In genomic region chr11:75650311-75650710, GRCm38 (mm10) we compare ENCODE assay signal across 8 mouse cellular contexts. TPM values are rescaled to one million over a fixed set of nuclear protein-coding genes. Genes with fewer than 3 reads are reported as not detected.
A peak's percentile ranks its signal among the peaks of the same experiment; 100 is the strongest.
DNase-seq lines count a peak whose midpoint lies in the region; ATAC-seq and TF ChIP-seq lines count a peak whose summit lies in the region.

Gene Myo1c, plus strand, starts transcription at chr11:75650504.

- peak within 1 kb of the TSS; percentile 99 for H3K4me2 ChIP-seq in liver, embryonic 12.5 days
- H3K4me2 ChIP-seq in stomach, embryonic 15.5 days = peak within 1 kb of the TSS; percentile 90

- H3K4me3 ChIP-seq in lung, adult 2 months (replicated peaks; ENCODE audit: extremely low read depth, low read depth, low read length) = peak within 1 kb of the TSS; percentile 92
- peak within 1 kb of the TSS; percentile 98 for H3K4me3 ChIP-seq in brown adipose tissue, adult 24 weeks (ENCODE audit: insufficient read depth, low read depth, low read length)
- H3K4me3 ChIP-seq in heart, adult 2 months = peak within 1 kb of the TSS; percentile 69
- H3K4me3 ChIP-seq in liver, embryonic 12.5 days = peak within 1 kb of the TSS; percentile 72
- peak within 1 kb of the TSS; percentile 75 for H3K4me3 ChIP-seq in stomach, embryonic 15.5 days (replicated peaks)

- TF ChIP-seq EP300 in heart, adult 2 months (IDR thresholded peaks at IDR 0.05; ENCODE audit: insufficient read depth, low read depth, low read length) = peak; percentile 91

- ATAC-seq in liver, embryonic 12.5 days = no peak
- ATAC-seq in stomach, embryonic 15.5 days (ENCODE audit: insufficient read depth, low FRiP score, low read depth) = no peak

- peak within 1 kb of the TSS; percentile 100 for H3K27ac ChIP-seq in brown adipose tissue, adult 24 weeks (replicated peaks; ENCODE audit: low read depth, low read length)
- peak within 1 kb of the TSS; percentile 98 for H3K27ac ChIP-seq in heart, adult 2 months
- H3K27ac ChIP-seq in liver, embryonic 12.5 days = peak within 1 kb of the TSS; percentile 87
- H3K27ac ChIP-seq in stomach, embryonic 15.5 days = peak within 1 kb of the TSS; percentile 95

- intact Hi-C loops in heart, adult 2 months (cut with DNase I) = no loop called here

- WGBS in lung, adult 2 months = 62% methylated on average over 7 of the region's 7 CpGs
- 31% methylated on average over 7 of the region's 7 CpGs for WGBS in heart, adult 2 months
- 48% methylated on average over 7 of the region's 7 CpGs for WGBS in liver, embryonic 12.5 days (ENCODE audit: insufficient replicate concordance)
- 79% methylated on average over 7 of the region's 7 CpGs for WGBS in stomach, embryonic 15.5 days

- H3K9ac ChIP-seq in heart, adult 2 months (ENCODE audit: low read depth, low read length) = peak within 1 kb of the TSS; percentile 98
- peak within 1 kb of the TSS; percentile 82 for H3K9ac ChIP-seq in liver, embryonic 12.5 days
- H3K9ac ChIP-seq in stomach, embryonic 15.5 days = peak within 1 kb of the TSS; percentile 72; the same call in 1 of the 2 replicates

- no peak for DNase-seq in lung, adult 2 months
- DNase-seq in lung, postnatal 10 days = no peak
- DNase-seq in heart, adult 2 months = peak; percentile 83 to 85
- peak; percentile 61 for DNase-seq in kidney, adult 18-20 months
- DNase-seq in frontal cortex, postnatal 14 days (ENCODE audit: low spot score in 2 of 2) = no peak

- no peaks in the 10 kb centered on the region for H3K79me2 ChIP-seq in heart, adult 2 months (replicated peaks; ENCODE audit: control insufficient read depth, insufficient read depth, low read length)

- H3K27me3 ChIP-seq in heart, adult 2 months (ENCODE audit: control insufficient read depth, insufficient read depth, low read length) = no peaks in the 10 kb centered on the region
- H3K27me3 ChIP-seq in liver, embryonic 12.5 days (replicated peaks) = no peaks in the 10 kb centered on the region
- H3K27me3 ChIP-seq in stomach, embryonic 15.5 days (replicated peaks) = no peaks in the 10 kb centered on the region

- 0 out of 2 replicates have a peak, but pooled peaks have one; percentile 39 for TF ChIP-seq POLR2A in lung, adult 2 months (IDR thresholded peaks at IDR 0.05; ENCODE audit: borderline replicate concordance, extremely low read depth, low read depth, low read length)
- peak; percentile 95 for TF ChIP-seq POLR2A in heart, adult 2 months (IDR thresholded peaks at IDR 0.05; ENCODE audit: insufficient read depth, low read depth, low read length)

- no peak for TF ChIP-seq CTCF in lung, adult 2 months (IDR thresholded peaks at IDR 0.05; ENCODE audit: insufficient read depth, low read length)
- no peak for TF ChIP-seq CTCF in heart, adult 2 months (IDR thresholded peaks at IDR 0.05)

- no peaks in the 10 kb centered on the region for H3K9me3 ChIP-seq in liver, embryonic 12.5 days (replicated peaks)
- no peaks in the 10 kb centered on the region for H3K9me3 ChIP-seq in stomach, embryonic 15.5 days

- peaks cover 43% of the 10 kb centered on the region for H3K4me1 ChIP-seq in lung, adult 2 months (ENCODE audit: control insufficient read depth, insufficient read depth, low read length)
- H3K4me1 ChIP-seq in brown adipose tissue, adult 24 weeks (ENCODE audit: control insufficient read depth, insufficient read depth, insufficient read length, low read length) = peaks cover 33% of the 10 kb centered on the region
- H3K4me1 ChIP-seq in heart, adult 2 months (ENCODE audit: control insufficient read depth, insufficient read depth, low read length) = peaks cover 36% of the 10 kb centered on the region
- peaks cover 61% of the 10 kb centered on the region for H3K4me1 ChIP-seq in liver, embryonic 12.5 days
- H3K4me1 ChIP-seq in stomach, embryonic 15.5 days = peaks cover 35% of the 10 kb centered on the region

- peaks cover 2% of the 10 kb centered on the region; the same call in 1 of the 2 replicates for H3K36me3 ChIP-seq in heart, adult 2 months (ENCODE audit: control insufficient read depth, insufficient read depth, low read length)
- H3K36me3 ChIP-seq in liver, embryonic 12.5 days = peaks cover 7% of the 10 kb centered on the region; the same call in 1 of the 2 replicates
- no peaks in the 10 kb centered on the region for H3K36me3 ChIP-seq in stomach, embryonic 15.5 days

RNA-seq across cellular contexts. Expression of gene Myo1c, which starts in this region (rescaled TPM):
- 216 and 256 TPM in 2 replicates for polyA plus RNA-seq in lung, adult 2 months (2012; rRNA removed)
- polyA plus RNA-seq in brown adipose tissue, adult 24 weeks (2012; ENCODE audit: insufficient read depth, insufficient read length, missing spikeins) = 65.7 and 72.5 TPM in 2 replicates
- total RNA-seq in heart, adult 2 months (2021) = 100 to 1,000 TPM in 1 of 2 experiments, 10 to 100 TPM in 1; 96.9 to 105 TPM
- 68.7 and 94.7 TPM in 2 replicates for polyA plus RNA-seq in heart, adult 2 months (2012; rRNA removed)
- 34.6 and 35.5 TPM in 2 replicates for polyA plus RNA-seq in liver, embryonic 12.5 days (2016; fragmentation: Nextera tagmentation; extraction: Ambion mirVana)
- 55.5 and 56.4 TPM in 2 replicates for polyA plus RNA-seq in stomach, embryonic 15.5 days (2015; fragmentation: Nextera tagmentation; extraction: Ambion mirVana)

Comparison
In these comparisons a context has a peak if more than half of its experiments do, and no peak if none do; other contexts are left out.
1. DNase-seq: peak in heart, adult 2 months (2 of 2) and kidney, adult 18-20 months (single experiment); none in lung, adult 2 months (single experiment), lung, postnatal 10 days (single experiment) and frontal cortex, postnatal 14 days (0 of 2).
2. Peak in every context shown above with its lines, with median percentiles within 50 percentile points of each other: H3K4me3 ChIP-seq, H3K27ac ChIP-seq and H3K9ac ChIP-seq.